Mouse (Mus musculus) limb, embryonic 14.5 days (tissue): ENCODE results near the gene Igf1r. TPM values are rescaled to one million over a fixed set of nuclear protein-coding genes. Genes with fewer than 3 reads are reported as not detected.
A peak's percentile ranks its signal among the peaks of the same experiment; 100 is the strongest.

Experiments used
- ATAC-seq: fragments of 200-750 bp; cut with Nextera tagmentation; 2 replicates; pipeline ENCODE4 v1.8.0; 2017; ENCODE audit warnings: low read depth, moderate number of reproducible peaks, moderate TSS enrichment; ENCODE audit not compliant: low FRiP score
- DNase-seq: peaks from one replicate; pipeline ENCODE4 v3.0.0-alpha.2; 2015; ENCODE audit warnings: low spot score
- H3K27ac ChIP-seq: fragments of 300-500 bp; sonication (generic); replicated peaks from 2 replicates; pipeline ENCODE4 v1.5.1; 2014; ENCODE audit warnings: low read depth, mild to moderate bottlenecking, low read length, moderate library complexity, mixed read lengths
- H3K27me3 ChIP-seq: fragments of 300-500 bp; sonication (generic); 2 replicates; pipeline ENCODE4 v1.6.1; 2014; ENCODE audit warnings: low read length, mixed read lengths; ENCODE audit not compliant: control insufficient read depth, insufficient read depth
- H3K36me3 ChIP-seq: fragments of 300-500 bp; sonication (generic); 2 replicates; pipeline ENCODE4 v1.6.1; 2014; ENCODE audit warnings: mild to moderate bottlenecking, low read length, moderate library complexity, mixed read lengths; ENCODE audit not compliant: control insufficient read depth, insufficient read depth
- H3K4me1 ChIP-seq: fragments of 300-500 bp; sonication (generic); 2 replicates; pipeline ENCODE4 v1.6.1; 2014; ENCODE audit warnings: antibody characterized with exemption, low read length, mixed read lengths; ENCODE audit not compliant: control insufficient read depth, insufficient read depth
- H3K4me2 ChIP-seq: fragments of 300-500 bp; sonication (generic); replicated peaks from 2 replicates; pipeline ENCODE4 v1.6.1; 2014; ENCODE audit warnings: low read depth, mild to moderate bottlenecking, low read length, moderate library complexity; ENCODE audit not compliant: severe bottlenecking
- H3K4me3 ChIP-seq: fragments of 300-500 bp; sonication (generic); replicated peaks from 2 replicates; pipeline ENCODE4 v1.5.1; 2014; ENCODE audit warnings: low read length
- H3K9ac ChIP-seq: fragments of 300-500 bp; sonication (generic); 2 replicates; pipeline ENCODE4 v1.6.1; 2014; ENCODE audit warnings: mild to moderate bottlenecking, low read depth, low read length, moderate library complexity; ENCODE audit not compliant: severe bottlenecking
- H3K9me3 ChIP-seq: fragments of 300-500 bp; sonication (generic); 2 replicates; pipeline ENCODE4 v1.6.1; 2016; ENCODE audit warnings: low read length; ENCODE audit not compliant: control insufficient read depth
- POLR2A ChIP-seq: fragments of 200-500 bp; IDR thresholded peaks from 2 replicates; pipeline ENCODE4 v1.8.0; 2012; ENCODE audit warnings: inconsistent platforms, mild to moderate bottlenecking, moderate library complexity, borderline replicate concordance; ENCODE audit not compliant: insufficient read depth, insufficient read length; ENCODE audit errors: extremely low read depth
- WGBS: fragments of 180-500 bp; shearing (Covaris S2); extraction: QIAGEN DNeasy Blood & Tissue Kit; methylation state at CpG from one replicate; pipeline ENCODE4 v1.1.7; 2014; 5-methylcytosine and 5-hydroxymethylcytosine counted together
- polyA plus RNA-seq, 2 experiments: library from polyadenylated mRNA; depleted of rRNA in 1 of 2; stranded (reverse) in 1 of 2; unstranded in 1 of 2; fragments of >200 nt; fragmentation: Nextera tagmentation in 1 of 2; extraction: Ambion mirVana in 1 of 2; gene quantifications; 2 replicates each; pipeline versions ENCODE4 v1.2.1 to v1.2.3; 2012 to 2014

Gene Igf1r
- polyA plus RNA-seq, 2 experiments, result 22.5 to 34.6 TPM

- no peaks in the 10 kb centered on the region for H3K36me3 ChIP-seq
- TF ChIP-seq POLR2A, result no peak
- H3K4me1 ChIP-seq, result peaks cover 38% of the 10 kb centered on the region
These were observed 114.7 kb downstream of the Igf1r start for GRCm38 (mm10) chr7:68067321-68067720.

GRCm38 (mm10) chr7:68069324-68069723, 116.7 kb downstream of the Igf1r start:
- no peaks in the 10 kb centered on the region for H3K9me3 ChIP-seq
- H3K27me3 ChIP-seq, result no peaks in the 10 kb centered on the region
- peaks cover 40% of the 10 kb centered on the region for H3K4me1 ChIP-seq
- WGBS, result 55% methylated on average over 7 of the region's 7 CpGs
- H3K27ac ChIP-seq, result no peak overlapping the region
- no peak overlapping the region for H3K9ac ChIP-seq
- no peak overlapping the region for H3K4me2 ChIP-seq
- DNase-seq, result no peak
- H3K4me3 ChIP-seq, result no peak overlapping the region
- TF ChIP-seq POLR2A, result no peak
- ATAC-seq, result no peak
- H3K36me3 ChIP-seq, result no peaks in the 10 kb centered on the region

More at GRCm38 (mm10) chr7:68067321-68067720, 114.7 kb downstream of the Igf1r start:
- no peak overlapping the region for H3K4me2 ChIP-seq
- DNase-seq (no peak), ATAC-seq (no peak)
- WGBS, result 86% methylated on average over 4 of the region's 4 CpGs
- H3K27ac ChIP-seq, result no peak overlapping the region
- no peak overlapping the region for H3K9ac ChIP-seq
- no peaks in the 10 kb centered on the region for H3K27me3 ChIP-seq
- no peaks in the 10 kb centered on the region for H3K9me3 ChIP-seq
- no peak overlapping the region for H3K4me3 ChIP-seq

GRCm38 (mm10) chr7:68070030-68070429, 117.4 kb downstream of the Igf1r start:
- 26% methylated on average over 3 of the region's 3 CpGs for WGBS
- no peak overlapping the region for H3K4me3 ChIP-seq
- H3K9me3 ChIP-seq, result no peaks in the 10 kb centered on the region
- no peak overlapping the region for H3K9ac ChIP-seq
- no peaks in the 10 kb centered on the region for H3K36me3 ChIP-seq
- H3K4me1 ChIP-seq, result peaks cover 36% of the 10 kb centered on the region
- H3K27me3 ChIP-seq, result no peaks in the 10 kb centered on the region
- no peak overlapping the region for H3K27ac ChIP-seq
- H3K4me2 ChIP-seq, result no peak overlapping the region
- no peak for ATAC-seq
- TF ChIP-seq POLR2A, result no peak
- DNase-seq, result no peak

GRCm38 (mm10) chr7:68070626-68071025, 118.0 kb downstream of the Igf1r start:
- Histone ChIP-seq H3K4me1 (peaks cover 38% of the 10 kb centered on the region), H3K9ac (no peak overlapping the region), H3K4me3 (no peak overlapping the region), H3K27me3 (no peaks in the 10 kb centered on the region), H3K36me3 (no peaks in the 10 kb centered on the region), H3K4me2 (no peak overlapping the region), H3K9me3 (no peaks in the 10 kb centered on the region), H3K27ac (no peak overlapping the region)
- WGBS, result 23% methylated on average over 7 of the region's 7 CpGs
- DNase-seq (peak; percentile 85), ATAC-seq (peak; percentile 58; the same call in 1 of the 2 replicates)
- TF ChIP-seq POLR2A, result no peak

- Histone ChIP-seq H3K9me3 (no peaks in the 10 kb centered on the region), H3K4me1 (peaks cover 38% of the 10 kb centered on the region), H3K4me3 (no peak overlapping the region), H3K4me2 (no peak overlapping the region), H3K27ac (no peak overlapping the region), H3K9ac (no peak overlapping the region), H3K27me3 (no peaks in the 10 kb centered on the region), H3K36me3 (no peaks in the 10 kb centered on the region)
- no peak for DNase-seq
- 84% methylated on average over 3 of the region's 3 CpGs for WGBS
- no peak for ATAC-seq
- TF ChIP-seq POLR2A, result no peak
These were observed 118.4 kb downstream of the Igf1r start for GRCm38 (mm10) chr7:68071050-68071449.

- no peak for ATAC-seq
- no peak for DNase-seq
- no peaks in the 10 kb centered on the region for H3K27me3 ChIP-seq
- no peak overlapping the region for H3K4me3 ChIP-seq
- H3K9me3 ChIP-seq, result no peaks in the 10 kb centered on the region
- H3K4me2 ChIP-seq, result no peak overlapping the region
- peaks cover 38% of the 10 kb centered on the region for H3K4me1 ChIP-seq
- TF ChIP-seq POLR2A, result no peak
- no peak overlapping the region for H3K27ac ChIP-seq
- WGBS, result 87% methylated on average over 11 of the region's 11 CpGs
- no peaks in the 10 kb centered on the region for H3K36me3 ChIP-seq
- no peak overlapping the region for H3K9ac ChIP-seq
These were observed 119.1 kb downstream of the Igf1r start for GRCm38 (mm10) chr7:68071749-68072148.
